Mouse (Mus musculus) gastrocnemius, postnatal 25 days (tissue): ENCODE measurements around the gene Fbxo47. TPM values are rescaled to one million over a fixed set of nuclear protein-coding genes. Genes with fewer than 3 reads are reported as not detected.

Experiments
- DNase-seq: peaks from one replicate; pipeline ENCODE4 v3.0.0; 2022
- long read RNA-seq, 2 experiments: library from polyadenylated mRNA; stranded (forward); transcript quantifications; one replicate each; pipeline ENCODE4 v2.0.0; 2021
- total RNA-seq, 2 experiments: library from RNA; stranded (reverse); gene quantifications; 1 replicate in 1 of 2; 2 replicates in 1 of 2; pipeline ENCODE4 v1.2.3; 2021

Fbxo47 gene
- total RNA-seq, result under 1 TPM; 0.11 to 0.15 TPM
- long read RNA-seq, experiment 1, partial matches to known transcripts, result 0 of 2 reads
- long read RNA-seq, experiment 1, other reads (novel, unspliced or antisense), result 2 of 2 reads
- long read RNA-seq, experiment 2, partial matches to known transcripts, result 0 of 1 reads
- long read RNA-seq, experiment 2, other reads (novel, unspliced or antisense), result 1 of 1 reads

- peak; percentile 94 for DNase-seq
These were observed at the start of gene Fbxo47 for GRCm38 (mm10) chr11:97883918-97884600. Gene Fbxo47 (minus strand): TSS chr11:97884154.

GRCm38 (mm10) chr11:97933553-97933952, 49.6 kb upstream of the Fbxo47 start:
- no peak for DNase-seq

GRCm38 (mm10) chr11:97928905-97929304, 45.0 kb upstream of the Fbxo47 start:
- no peak for DNase-seq

GRCm38 (mm10) chr11:97924217-97924616, 40.3 kb upstream of the Fbxo47 start:
- DNase-seq, result no peak

GRCm38 (mm10) chr11:97923639-97924038, 39.7 kb upstream of the Fbxo47 start:
- no peak for DNase-seq

- DNase-seq, result no peak
These were observed 32.1 kb upstream of the Fbxo47 start for GRCm38 (mm10) chr11:97915974-97916503.

- no peak for DNase-seq
These were observed 31.5 kb upstream of the Fbxo47 start for GRCm38 (mm10) chr11:97915471-97915870.

- DNase-seq, result no peak
These were observed 29.2 kb upstream of the Fbxo47 start for GRCm38 (mm10) chr11:97913111-97913510.

- no peak for DNase-seq
These were observed 24.8 kb upstream of the Fbxo47 start for GRCm38 (mm10) chr11:97908634-97909348.

GRCm38 (mm10) chr11:97907935-97908334, 24.0 kb upstream of the Fbxo47 start:
- no peak for DNase-seq

GRCm38 (mm10) chr11:97906905-97907304, 23.0 kb upstream of the Fbxo47 start:
- no peak for DNase-seq

- DNase-seq, result no peak
These were observed 22.0 kb upstream of the Fbxo47 start for GRCm38 (mm10) chr11:97905941-97906340.

- DNase-seq, result no peak
These were observed 21.6 kb upstream of the Fbxo47 start for GRCm38 (mm10) chr11:97905540-97905939.

- DNase-seq, result no peak
These were observed 20.8 kb upstream of the Fbxo47 start for GRCm38 (mm10) chr11:97904801-97905200.

GRCm38 (mm10) chr11:97901806-97902205, 17.9 kb upstream of the Fbxo47 start:
- no peak for DNase-seq

GRCm38 (mm10) chr11:97899822-97900221, 15.9 kb upstream of the Fbxo47 start:
- peak; percentile 71 for DNase-seq

GRCm38 (mm10) chr11:97897568-97898185, 13.7 kb upstream of the Fbxo47 start:
- DNase-seq, result no peak

- no peak for DNase-seq
These were observed 12.7 kb upstream of the Fbxo47 start for GRCm38 (mm10) chr11:97896655-97897054.

- no peak for DNase-seq
These were observed 7.9 kb upstream of the Fbxo47 start for GRCm38 (mm10) chr11:97891821-97892220.

- no peak for DNase-seq
These were observed 1.5 kb upstream of the Fbxo47 start for GRCm38 (mm10) chr11:97885296-97885915.

- no peak for DNase-seq
These were observed 739 bp upstream of the Fbxo47 start for GRCm38 (mm10) chr11:97884601-97885185.

GRCm38 (mm10) chr11:97883542-97883917, 424 bp downstream of the Fbxo47 start:
- peak; percentile 63 for DNase-seq
